Mouse (Mus musculus) CH12F3 (cell line): ENCODE data around the gene Kif3c.

Source experiments
- in situ Hi-C: fragments of 300-500 bp; cut with MboI; formaldehyde crosslinking; loops from 2 replicates; pipeline ENCODE4 v1.14.3; 2020; ENCODE audit warnings: low sequenced_read_pairs

The Kif3c gene

DNA sequence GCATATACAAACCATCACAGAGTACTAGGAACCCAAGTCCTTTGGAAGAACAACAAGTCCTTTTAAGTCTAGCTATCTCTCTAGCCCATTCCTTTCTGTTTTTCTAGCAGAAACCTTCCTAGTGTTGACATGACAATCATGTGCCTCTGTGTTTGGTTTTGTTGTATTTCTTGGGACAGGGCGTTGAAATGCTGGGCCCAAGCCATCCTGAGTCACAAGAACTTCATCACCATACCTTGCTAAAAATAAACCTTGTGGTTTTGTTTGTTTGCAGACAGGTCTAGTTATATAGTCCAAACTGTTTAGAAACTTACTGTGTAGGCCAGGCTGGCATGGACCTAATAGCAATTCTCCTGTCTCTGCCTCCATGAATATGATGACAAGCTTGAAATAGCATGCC is 57.9 kb downstream of the Kif3c start:
- in situ Hi-C loops = no loop called here

DNA sequence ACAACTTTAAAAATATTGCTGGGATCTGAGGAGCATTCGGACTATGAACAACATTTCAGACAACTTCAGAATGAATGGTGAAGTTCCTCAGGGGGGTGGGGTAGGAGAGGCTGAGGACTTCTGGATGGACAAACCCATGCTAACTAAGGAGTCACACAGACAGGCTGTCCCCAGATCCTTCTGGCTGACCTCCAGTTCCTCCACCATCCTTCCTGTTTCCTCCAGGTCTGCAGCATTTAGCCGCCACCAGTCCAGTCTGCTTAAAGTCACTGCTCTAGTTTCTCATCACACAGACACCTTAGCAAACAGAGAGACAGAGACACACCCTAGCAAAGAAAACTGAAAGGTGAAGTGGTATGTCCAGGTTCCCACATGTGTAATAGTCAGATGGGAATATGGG is 59.2 kb downstream of the Kif3c start:
- in situ Hi-C loops = no loop called here

DNA sequence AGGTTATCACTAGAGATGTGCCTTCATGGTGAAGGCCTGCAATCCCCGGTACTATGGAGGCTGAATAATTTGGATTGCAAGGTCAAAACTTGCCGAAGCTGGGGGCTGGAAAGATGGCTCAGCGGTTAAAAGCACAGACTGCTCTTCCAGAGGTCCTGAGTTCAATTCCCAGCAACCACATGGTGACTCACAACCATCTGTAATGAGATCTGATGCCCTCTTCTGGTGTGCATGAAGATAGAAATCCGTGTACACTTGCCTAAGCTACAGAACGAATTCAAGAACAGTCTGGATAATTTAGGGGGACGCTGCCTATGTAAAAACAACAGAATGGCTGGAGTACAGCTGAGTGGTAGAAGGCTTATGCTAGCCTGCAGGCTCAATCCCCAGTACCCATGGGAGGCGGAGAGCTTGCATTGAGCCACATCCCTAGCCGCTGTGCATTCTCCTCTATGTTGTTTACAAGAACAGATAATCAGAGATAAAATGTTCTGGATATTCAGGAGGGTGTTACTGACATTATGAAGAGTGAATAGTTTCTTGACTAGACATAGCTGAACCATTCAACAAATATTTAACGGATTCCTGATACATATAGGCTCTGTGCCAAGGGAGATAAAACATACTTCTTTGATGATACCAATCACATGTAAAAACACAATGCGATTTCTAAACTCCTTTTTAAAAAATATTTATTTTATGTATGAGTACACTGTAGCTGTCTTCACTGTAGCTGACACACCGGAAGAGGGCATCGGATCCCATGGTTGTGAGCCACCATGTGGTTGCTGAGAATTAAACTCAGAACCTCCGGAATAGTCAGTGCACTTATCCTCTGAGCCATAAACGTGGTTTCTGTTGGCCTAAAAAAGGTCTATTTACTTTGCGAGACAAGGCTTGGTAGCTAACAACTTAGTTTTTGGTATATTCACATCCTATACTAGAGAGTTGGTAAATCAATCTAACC is 60.7 kb downstream of the Kif3c start:
- in situ Hi-C loops = no loop called here

DNA sequence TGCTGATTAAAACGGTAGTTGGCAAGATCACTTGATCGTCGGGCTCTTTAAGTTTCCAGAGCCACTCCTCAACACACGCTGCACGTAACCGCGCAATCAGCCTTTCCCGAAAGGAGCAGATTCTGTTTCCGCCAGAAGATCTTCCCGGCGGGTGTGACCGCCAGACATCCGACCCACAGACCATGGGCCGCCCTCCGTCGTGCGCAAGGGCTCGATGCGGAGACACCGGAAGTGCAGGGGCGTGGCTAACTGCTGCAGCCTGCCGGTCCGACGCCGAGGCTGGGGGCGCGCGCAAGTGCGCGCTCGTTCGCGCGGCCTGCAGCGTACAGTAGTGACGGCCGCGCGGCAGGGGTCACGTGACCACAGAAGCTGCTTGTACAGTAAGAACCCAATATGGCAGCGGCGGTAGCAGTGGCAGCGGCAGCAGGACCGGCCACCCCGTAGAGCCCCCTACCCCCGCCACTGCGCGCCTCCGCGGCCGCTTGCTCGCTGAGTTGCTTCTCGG is 61.6 kb downstream of the Kif3c start, which contains the start of gene Asxl2:
Gene Asxl2, plus strand, starts transcription at position 328 of the 505 bp plus-strand sequence.
- in situ Hi-C loops = no loop called here

DNA sequence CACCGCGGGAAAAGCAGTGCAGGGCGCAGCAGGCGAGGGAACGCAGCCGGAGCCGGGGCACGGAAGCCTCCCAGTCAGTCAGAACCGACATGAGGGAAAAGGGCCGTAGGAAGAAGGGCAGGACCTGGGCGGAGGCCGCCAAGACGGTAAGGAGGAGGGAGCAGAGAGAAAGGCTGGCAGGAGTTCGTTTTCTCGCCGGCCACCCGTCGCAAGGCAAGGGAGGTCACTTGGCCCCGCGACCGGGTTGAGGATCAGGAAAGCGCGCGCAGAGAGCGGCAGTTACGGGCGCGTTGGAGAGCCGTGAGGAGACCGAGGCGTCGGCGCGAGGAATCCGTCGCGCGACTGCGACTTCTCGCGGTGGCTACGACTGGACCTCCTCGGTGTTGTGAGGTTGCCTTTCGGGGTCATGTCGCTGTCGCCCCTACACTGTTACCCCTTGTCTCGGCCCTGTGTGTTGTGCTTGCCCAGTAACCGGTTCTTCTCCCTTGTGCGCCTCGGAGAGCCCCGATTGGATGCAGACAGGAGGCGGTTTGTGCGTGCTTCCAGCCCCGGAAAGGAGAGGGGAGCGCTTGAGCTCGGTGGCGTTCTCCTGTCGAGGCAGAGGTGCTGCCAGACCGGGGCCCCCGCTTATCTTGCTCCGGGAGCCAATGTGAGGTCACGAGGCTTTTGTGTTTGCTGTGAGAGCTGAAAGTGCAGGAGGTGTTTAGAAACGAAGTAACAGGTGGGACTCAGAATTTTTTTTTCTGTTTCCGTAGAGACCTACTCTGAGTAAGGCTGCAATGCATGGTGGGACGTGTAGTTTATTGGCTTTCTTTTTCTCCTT is 62.3 kb downstream of the Kif3c start:
- in situ Hi-C loops = no loop called here

DNA sequence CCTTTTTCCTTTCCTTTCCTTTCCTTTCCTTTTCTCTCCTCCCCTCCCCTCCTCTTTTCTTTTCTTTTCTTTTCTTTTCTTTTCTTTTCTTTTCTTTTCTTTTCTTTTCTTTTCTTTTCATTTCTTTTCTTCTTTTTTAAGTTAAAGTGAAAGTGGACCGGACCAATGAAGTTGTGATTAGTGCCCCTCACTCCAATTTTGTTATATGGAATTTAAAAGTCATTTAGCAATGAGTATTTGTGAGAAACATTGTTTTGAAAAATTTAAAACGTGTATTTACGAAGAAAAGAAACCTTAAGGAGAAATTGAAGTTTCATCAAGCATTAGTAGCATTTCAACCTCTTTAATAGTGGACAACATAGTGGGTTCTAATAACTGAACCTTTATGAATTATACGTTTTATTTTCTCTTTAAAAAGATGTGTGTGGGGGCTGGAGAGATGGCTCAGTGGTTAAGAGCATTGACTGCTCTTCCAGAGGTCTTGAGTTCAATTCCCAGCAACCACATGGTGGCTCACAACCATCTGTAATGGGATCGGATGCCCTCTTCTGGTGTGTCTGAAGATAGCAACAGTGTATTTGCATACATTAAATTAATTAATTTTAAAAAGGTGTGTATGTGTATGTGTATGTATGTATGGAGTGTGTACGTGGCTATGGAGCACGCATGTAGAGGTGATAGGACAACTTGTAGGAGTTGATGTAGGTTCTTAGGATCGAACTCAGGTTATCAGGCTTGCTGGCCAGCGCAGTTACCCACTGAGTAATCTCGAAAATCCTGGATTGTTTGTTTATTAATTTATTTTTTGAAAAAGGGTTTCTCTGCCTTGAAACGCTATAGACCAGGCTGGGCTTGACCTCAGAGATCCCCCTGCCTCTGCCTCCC is 63.2 kb downstream of the Kif3c start:
- in situ Hi-C loops = no loop called here

DNA sequence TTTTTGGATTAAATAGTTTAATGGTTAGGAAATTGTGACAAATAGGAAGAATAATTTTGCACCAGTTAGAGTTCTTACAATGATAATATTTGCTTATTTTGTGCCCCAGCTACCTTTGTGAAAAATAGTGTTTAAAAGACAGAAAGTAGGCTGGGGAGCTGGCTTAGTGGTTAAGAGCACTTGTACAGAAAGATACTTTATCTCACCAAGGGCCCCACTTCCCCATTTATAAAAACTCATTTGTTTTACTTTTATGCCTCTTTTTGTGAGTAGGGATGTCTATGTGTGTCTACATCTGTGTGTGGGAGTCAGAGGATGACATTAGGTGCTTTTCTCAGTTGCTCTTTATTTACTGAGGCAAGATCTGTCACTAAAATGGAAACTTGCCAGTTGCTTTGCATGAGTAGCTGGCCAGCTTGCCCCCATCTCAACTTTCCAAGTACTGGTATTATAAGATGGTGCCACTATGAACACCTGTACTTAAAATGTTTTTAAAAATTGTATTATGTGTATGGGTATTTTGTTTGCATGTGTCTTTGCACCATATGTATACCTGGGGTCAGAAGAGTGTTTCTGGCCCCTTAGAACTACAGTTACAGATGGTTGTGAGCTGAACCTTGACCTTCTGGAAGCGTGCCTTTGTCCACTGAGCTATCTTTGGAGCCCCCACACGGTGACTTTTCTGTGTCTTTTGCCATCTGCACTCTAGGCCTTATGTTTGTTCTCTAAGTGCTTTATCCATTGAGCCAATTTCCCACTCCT is 64.9 kb downstream of the Kif3c start:
- in situ Hi-C loops = no loop called here

DNA sequence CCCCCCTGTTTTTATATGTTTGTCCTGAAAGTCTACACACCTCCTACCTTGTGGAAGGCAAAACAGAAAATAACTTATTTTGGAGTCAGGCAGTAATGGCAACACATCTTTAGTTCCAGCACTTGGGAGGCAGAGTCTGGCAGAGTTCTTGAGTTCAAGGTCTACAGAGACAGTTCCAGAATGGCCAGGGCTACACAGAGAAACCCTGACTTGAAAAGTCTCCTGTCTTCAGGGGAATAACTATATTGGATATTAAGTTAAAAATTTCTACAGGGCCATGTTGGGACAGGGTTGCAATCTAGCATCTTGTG is 65.5 kb downstream of the Kif3c start:
- in situ Hi-C loops = no loop called here

DNA sequence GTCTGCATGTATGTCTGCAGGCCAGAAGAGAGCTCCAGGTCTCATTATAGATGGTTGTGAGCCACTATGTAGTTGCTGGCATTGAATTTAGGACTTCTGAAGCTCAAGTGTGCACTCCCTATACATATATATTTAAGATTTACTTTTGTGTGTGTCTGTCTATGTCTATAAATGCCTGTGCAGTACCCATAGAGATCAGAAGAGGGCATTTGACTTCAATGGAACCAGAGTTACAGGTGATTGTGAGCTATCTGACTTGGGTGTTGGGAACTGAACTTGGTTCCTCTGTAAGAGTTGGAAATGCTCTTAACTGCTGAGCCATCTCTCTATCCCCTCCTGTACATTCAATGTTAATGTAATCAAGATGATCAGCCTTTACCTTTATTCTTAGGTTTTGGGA is 66.1 kb downstream of the Kif3c start:
- in situ Hi-C loops = no loop called here

DNA sequence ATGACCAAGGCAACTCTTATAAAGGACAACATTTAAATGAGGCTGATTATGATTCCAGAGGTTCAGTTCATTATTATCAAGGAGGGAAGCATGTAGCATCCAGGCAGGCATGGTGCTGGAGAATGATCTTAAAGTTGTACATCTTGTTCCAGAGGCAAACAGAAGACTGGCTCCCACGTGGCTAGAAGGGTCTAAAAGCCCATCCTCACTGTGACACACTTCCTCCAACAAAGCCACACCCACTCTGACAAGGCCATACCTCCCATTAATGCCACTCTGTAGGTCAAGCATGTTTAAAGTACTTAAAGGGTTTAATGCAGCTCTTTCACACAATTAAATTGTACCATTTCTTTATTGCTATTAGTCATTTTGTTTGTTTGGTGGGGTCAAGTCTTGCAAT is 68.8 kb downstream of the Kif3c start:
- in situ Hi-C loops = no loop called here

DNA sequence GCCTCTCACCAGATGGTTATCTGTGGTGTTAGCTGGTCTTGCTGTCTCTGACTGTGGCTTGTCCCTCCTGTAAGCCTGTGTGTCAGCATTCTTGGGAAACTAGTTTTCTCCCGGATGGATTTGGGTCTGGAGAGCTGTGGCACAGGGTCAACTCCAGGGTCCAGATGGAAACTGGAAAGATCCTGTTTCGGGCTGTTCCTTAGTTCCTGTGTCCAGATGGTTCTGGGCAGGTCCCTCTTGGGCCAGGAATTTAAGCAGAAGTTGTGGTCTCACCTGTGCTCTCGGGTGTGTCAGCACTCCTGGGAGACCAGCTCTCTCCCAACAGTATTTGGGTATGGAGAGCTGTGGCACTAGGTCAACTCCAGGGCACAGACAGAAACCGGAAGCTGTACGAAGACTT is 71.5 kb downstream of the Kif3c start:
- in situ Hi-C loops = no loop called here

DNA sequence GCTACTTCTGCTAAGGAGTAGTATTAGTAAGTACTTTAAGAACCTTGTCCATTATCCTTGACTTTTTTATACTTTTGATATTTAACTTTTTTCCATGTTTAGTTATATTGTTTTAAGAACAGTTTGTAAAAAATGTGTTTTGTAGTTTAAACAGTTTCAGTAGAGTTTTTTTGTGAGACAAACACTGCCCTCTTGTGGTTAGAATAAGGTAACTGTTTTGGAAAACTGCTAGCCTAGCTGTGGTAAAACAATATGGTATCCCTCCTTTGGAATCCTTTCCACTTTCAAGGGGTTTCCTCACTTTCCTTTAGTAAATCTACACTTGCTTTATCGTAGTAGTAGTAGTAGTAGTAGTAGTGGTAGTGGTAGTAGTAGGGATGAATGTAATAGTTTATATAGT is 72.9 kb downstream of the Kif3c start:
- in situ Hi-C loops = no loop called here

DNA sequence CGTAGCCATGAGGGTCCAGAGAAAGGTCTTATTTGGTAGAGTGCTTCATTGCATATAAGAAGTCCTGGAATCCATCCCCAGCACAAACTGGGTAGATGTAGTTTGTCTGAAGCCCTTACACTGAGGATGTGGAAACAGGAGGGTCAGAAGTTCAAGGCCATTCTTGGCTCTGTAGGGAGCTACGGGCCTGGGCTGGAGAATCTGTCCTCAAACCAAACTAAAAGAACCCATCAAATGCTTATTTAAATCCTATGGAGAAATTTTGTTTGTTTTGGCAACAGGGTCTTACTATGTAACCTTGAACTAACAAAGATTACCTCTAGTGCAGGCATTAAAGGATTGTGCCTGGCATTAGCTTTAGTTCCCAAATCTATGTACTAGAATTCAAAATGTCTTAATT is 76.0 kb downstream of the Kif3c start:
- in situ Hi-C loops = no loop called here

DNA sequence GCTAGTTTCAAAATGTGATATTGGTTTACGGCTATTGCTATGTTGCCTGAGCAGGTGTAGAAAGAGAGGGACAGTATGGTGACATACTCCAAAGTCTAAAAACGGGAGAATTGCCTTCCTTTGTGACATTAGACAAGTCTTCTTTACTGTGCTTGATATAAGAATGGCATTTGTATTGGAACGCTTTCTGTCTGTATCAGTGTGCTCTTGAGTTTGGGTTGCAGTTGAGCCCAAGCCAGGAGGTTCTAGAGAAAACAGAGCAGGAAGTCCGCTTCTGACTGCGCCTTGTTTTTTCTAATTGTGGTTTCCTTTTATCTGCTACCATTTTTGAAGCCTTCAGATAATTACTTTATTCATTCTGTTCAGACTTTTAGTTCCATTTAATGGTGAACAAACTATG is 76.4 kb downstream of the Kif3c start:
- in situ Hi-C loops = no loop called here

DNA sequence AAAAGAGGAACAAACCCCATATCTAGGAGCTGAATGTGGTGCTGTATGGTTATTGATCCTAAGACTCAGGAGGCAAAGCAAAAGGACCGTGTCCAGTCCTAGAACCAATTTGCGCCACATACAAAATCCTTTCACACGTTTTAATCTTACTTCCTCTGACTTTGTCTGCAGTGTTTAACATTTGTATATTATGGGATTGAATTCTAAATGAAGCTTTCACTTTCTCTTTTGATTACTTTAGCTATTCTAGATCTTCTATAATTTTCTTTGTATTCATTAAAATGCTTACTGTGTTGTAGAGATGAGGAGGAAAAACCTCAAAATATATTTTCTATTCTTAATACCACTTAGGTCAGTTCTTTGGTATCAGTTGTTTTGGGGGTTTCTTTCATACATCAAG is 88.6 kb downstream of the Kif3c start:
- in situ Hi-C loops = no loop called here
